Mouse (Mus musculus) kidney, postnatal 36 days (tissue): Measurements from ENCODE around the gene Rsph3a.
A peak's percentile ranks its signal among the peaks of the same experiment; 100 is the strongest.
"Not testable (repeated sequence)": the region's sequence is repeated elsewhere in the genome, so short reads cannot be mapped to it uniquely, and the experiment has no call there.

Experiments used
- DNase-seq, 2 experiments: peaks; one replicate each; pipeline ENCODE4 v3.0.0; 2021 to 2022; ENCODE audit warnings: mixed read lengths in 2 of 2

Rsph3a gene

GRCm38 (mm10) chr17:7929279-7929678 is 16.1 kb upstream of the Rsph3a start:
- DNase-seq, result no peak

GRCm38 (mm10) chr17:7931096-7931990 is 14.1 kb upstream of the Rsph3a start:
- DNase-seq, result no peak

GRCm38 (mm10) chr17:7932121-7932520 is 13.3 kb upstream of the Rsph3a start:
- DNase-seq, result not testable (repeated sequence)

DNA sequence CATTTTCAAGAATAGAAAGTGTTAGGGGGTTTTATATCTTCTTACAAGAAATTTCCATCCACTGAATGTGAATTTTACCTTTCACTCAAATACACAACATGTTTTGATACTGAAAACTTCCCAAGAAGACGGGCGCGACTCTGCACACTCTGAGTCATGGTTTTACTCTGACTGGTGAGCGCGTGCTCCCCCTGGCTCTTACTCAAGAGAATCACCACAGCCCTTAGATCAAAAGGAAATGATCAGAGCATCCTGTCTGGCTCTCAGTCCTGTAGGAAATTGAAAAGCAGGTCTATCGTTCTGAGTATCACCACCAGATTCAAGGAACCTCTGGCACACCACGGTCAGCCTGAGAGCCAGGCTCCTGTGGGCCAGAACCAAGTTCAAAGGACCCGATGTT is 5.8 kb upstream of the Rsph3a start:
- DNase-seq, result peak in 1 of 2 experiments; percentile 53

- not testable (repeated sequence) for DNase-seq
These were observed 726 bp downstream of the Rsph3a start for GRCm38 (mm10) chr17:7946053-7946627.

GRCm38 (mm10) chr17:7951333-7951732 is 5.9 kb downstream of the Rsph3a start:
- DNase-seq, result not testable (repeated sequence)

- DNase-seq, result not testable (repeated sequence)
These were observed 11.8 kb downstream of the Rsph3a start for GRCm38 (mm10) chr17:7957242-7957641.

- DNase-seq, result not testable (repeated sequence)
These were observed 17.9 kb downstream of the Rsph3a start for GRCm38 (mm10) chr17:7963333-7963732.

DNA sequence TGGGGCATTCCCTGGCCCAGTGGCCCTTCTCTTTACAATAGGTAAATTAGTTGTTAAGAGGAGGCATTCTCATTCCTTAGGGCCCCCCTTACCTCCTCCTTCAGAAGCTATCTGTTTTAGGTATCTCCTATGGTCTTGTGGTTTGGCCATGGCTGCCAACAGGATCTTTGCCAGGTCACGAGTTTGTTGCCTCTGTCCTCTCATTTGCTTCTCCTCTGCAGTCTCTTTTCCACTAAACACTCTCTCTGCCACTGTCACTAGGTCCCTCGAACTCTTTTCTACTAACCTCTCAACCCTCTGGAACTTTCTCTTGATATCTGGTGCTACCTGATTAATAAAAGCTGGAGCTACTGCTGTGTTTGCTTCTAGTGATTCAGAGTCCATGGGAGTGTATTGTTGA is 19.0 kb downstream of the Rsph3a start:
- DNase-seq, result not testable (repeated sequence)

GRCm38 (mm10) chr17:7968490-7968889 is 23.1 kb downstream of the Rsph3a start:
- not testable (repeated sequence) for DNase-seq

DNA sequence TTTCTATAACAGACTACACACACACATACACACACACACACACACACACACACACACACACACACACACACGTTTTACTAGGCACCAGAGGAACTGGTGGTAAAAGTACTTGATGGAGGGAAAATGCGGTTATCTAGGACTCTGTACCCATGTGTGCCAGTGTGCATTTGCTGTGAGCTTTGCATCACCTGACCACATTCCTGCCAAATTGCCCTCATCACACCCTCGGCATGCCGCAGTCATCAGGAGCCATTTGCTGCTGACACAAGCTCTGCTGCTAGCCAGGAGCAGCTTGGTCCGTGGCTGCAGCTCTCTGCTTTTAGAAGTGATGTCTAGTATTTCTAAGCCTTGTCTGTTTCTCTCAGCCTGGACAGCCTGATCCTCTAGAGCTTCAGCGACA is 24.4 kb downstream of the Rsph3a start:
- not testable (repeated sequence) for DNase-seq

- not testable (repeated sequence) for DNase-seq
These were observed 38.1 kb downstream of the Rsph3a start for GRCm38 (mm10) chr17:7983484-7983883.

- peak; percentile 4 to 6 for DNase-seq
These were observed 40.2 kb downstream of the Rsph3a start for GRCm38 (mm10) chr17:7985597-7985996.

DNA sequence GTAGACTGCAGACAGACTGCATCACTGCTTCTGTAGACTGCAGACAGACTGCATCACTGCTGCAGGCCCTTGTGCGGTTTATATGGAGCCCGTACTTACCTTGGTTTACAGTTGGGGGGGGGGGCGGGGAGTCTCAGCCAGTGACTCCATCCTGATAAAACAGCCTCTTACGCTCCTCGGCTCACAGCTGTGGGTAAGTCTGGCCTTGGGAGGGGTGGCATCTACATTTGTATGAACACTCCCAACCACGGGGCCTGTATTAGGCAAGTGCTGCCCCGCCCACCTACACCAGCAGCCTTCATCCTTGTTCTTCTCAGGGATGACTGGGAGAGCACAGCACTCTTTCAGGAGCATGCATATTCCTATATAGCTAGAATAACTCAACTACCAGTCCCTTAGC is 41.6 kb downstream of the Rsph3a start:
- DNase-seq, result not testable (repeated sequence)

DNA sequence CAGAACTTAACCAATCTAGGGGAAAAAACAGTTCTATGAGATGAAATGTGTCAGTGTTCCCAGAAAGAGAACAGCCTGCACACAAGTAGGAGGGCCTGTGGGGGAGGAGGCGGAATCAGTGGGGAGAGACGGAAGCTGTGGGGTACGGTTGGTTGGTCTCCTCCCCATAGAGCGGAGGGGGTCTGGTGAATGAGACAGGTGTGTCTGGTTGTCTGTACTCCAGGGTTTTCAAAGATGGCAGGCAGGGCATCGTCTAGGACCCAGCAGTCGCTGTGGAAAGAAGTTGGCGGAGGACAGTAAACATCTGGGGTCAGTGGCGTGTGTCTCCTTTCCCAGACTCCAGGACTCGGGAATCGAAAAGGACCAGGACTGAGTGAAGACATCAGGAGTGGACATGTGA is 57.8 kb downstream of the Rsph3a start:
- not testable (repeated sequence) for DNase-seq

GRCm38 (mm10) chr17:8006771-8007170 is 61.4 kb downstream of the Rsph3a start:
- DNase-seq, result not testable (repeated sequence)

GRCm38 (mm10) chr17:8009565-8009964 is 64.2 kb downstream of the Rsph3a start:
- not testable (repeated sequence) for DNase-seq

DNA sequence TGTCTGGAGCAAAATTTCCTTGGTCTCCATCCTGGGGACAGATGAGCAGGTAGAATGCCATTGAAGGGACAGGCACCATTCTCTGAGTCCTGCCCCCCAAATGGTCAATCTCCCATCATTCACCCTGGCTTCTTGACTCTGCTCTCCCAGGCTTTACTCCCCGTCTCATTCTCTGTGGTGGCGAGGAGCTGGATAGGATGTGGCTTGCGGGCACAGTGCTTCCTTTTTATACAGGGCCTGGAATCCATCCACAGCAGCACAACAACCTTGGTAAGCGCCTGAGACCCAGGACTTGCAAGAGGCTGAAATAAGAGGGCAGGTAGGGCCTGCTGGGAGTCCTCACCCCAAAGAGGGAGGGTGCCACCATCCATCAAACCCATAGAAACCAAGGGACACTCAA is 68.6 kb downstream of the Rsph3a start:
- DNase-seq, result not testable (repeated sequence)

DNA sequence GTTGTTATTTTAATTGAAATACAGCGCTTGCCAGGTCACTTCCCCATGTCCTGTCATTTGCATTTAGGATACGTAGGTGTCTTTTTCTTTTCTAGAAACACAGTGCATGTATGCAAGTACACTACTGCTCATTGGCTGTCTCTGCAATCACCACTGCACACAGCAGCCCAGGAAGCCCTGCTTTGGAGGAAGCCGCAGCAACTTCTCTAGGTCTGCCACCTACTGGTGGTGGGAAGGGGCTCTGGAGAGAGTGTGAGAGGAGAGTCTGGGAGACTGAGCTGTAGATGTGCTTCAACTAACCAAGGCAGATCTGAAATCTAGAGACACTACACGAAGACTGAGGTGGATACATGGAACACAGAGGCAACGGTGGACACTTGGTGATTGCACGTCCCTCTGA is 77.3 kb downstream of the Rsph3a start:
- DNase-seq, result not testable (repeated sequence)

DNA sequence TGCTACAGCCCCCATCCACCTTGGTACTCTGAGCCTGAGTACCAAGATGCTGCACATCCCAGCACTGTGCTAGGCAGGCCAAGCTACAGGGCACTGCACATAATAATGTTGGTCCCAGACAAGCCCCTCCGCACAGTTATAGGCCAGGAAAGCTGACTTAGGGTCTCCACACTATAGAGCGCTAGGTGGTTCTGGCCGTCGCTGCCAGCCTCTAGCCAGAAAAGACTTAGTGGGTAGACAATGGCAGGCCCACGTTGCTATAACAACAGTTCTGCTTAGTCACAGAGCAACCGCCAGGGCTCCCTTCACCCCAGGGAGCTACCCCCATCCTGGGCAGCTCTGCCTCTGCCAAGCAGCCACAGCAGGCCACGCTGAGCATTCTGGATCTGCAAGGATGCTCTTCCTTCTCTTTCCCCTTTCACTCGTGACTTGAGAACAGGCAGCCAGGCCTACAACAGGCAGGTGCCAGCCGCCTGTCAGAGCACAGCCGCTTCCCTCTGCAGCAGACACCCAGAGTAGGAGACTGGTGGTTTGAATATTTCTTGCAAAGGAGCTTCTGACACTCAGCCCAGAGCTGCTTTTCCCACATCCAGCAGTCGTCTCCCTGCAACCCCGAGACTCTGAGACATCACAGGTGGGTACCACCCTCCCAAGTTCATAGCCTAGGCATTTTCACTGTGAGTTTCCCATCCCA is 82.2 kb downstream of the Rsph3a start:
- not testable (repeated sequence) for DNase-seq
